Mouse (Mus musculus) cortical plate, adult 2 months (tissue): ENCODE results near the gene Ccdc38. TPM values are rescaled to one million over a fixed set of nuclear protein-coding genes. Genes with fewer than 3 reads are reported as not detected.
"Not testable (repeated sequence)": the region's sequence is repeated elsewhere in the genome, so short reads cannot be mapped to it uniquely, and the experiment has no call there.

Experiments used
- H3K27ac ChIP-seq: fragments of 200-500 bp; 2 replicates; pipeline ENCODE4 v1.5.1; 2012; ENCODE audit warnings: low read length, control low read depth, inconsistent platforms; ENCODE audit not compliant: insufficient read depth
- H3K4me1 ChIP-seq: fragments of 200-500 bp; 2 replicates; pipeline ENCODE4 v1.6.1; 2011; ENCODE audit warnings: low read length; ENCODE audit not compliant: control insufficient read depth, insufficient read depth
- H3K4me3 ChIP-seq: fragments of 200-500 bp; 2 replicates; pipeline ENCODE4 v1.5.1; 2011; ENCODE audit warnings: mild to moderate bottlenecking, low read length, control low read depth; ENCODE audit not compliant: insufficient read depth
- CTCF ChIP-seq: fragments of 200-500 bp; IDR thresholded peaks from 2 replicates; pipeline ENCODE4 v1.5.1; 2011; ENCODE audit warnings: mild to moderate bottlenecking, control low read depth, low read length; ENCODE audit not compliant: insufficient read depth; ENCODE audit errors: extremely low read depth
- POLR2A ChIP-seq: fragments of 200-500 bp; IDR thresholded peaks from 2 replicates; pipeline ENCODE4 v1.6.1; 2011; ENCODE audit warnings: mild to moderate bottlenecking, low read length, control low read depth; ENCODE audit not compliant: insufficient read depth; ENCODE audit errors: extremely low read depth
- polyA plus RNA-seq: library from polyadenylated mRNA; depleted of rRNA; stranded (reverse); fragments of >200 nt; gene quantifications from 2 replicates; pipeline ENCODE4 v1.2.3, GENCODE M21; 2012

Gene Ccdc38
- polyA plus RNA-seq, 1 experiment = not detected

GRCm38 (mm10) chr10:93543176-93543575 is 2.7 kb downstream of the Ccdc38 start:
- Histone ChIP-seq H3K4me1 (no peaks in the 10 kb centered on the region), H3K27ac (no peak overlapping the region), H3K4me3 (no peak overlapping the region)
- no peak for TF ChIP-seq CTCF
- no peak for TF ChIP-seq POLR2A

GRCm38 (mm10) chr10:93544172-93544571 is 3.7 kb downstream of the Ccdc38 start:
- H3K4me3 ChIP-seq = no peak overlapping the region
- TF ChIP-seq POLR2A (no peak), CTCF (no peak)
- no peak overlapping the region for H3K27ac ChIP-seq
- H3K4me1 ChIP-seq = no peaks in the 10 kb centered on the region

GRCm38 (mm10) chr10:93547741-93548270 is 7.4 kb downstream of the Ccdc38 start:
- TF ChIP-seq POLR2A = no peak
- no peak for TF ChIP-seq CTCF
- H3K4me1 ChIP-seq = no peaks in the 10 kb centered on the region
- no peak overlapping the region for H3K4me3 ChIP-seq
- H3K27ac ChIP-seq = no peak overlapping the region

- no peak overlapping the region for H3K4me3 ChIP-seq
- H3K27ac ChIP-seq = no peak overlapping the region
- no peaks in the 10 kb centered on the region for H3K4me1 ChIP-seq
- TF ChIP-seq CTCF = peak; percentile 92
- TF ChIP-seq POLR2A = no peak
These were observed 8.6 kb downstream of the Ccdc38 start for GRCm38 (mm10) chr10:93548991-93549390.

GRCm38 (mm10) chr10:93549821-93550220 is 9.4 kb downstream of the Ccdc38 start:
- TF ChIP-seq POLR2A (no peak), CTCF (no peak)

GRCm38 (mm10) chr10:93552596-93552995 is 12.2 kb downstream of the Ccdc38 start:
- Histone ChIP-seq H3K4me3 (no peak overlapping the region), H3K27ac (no peak overlapping the region), H3K4me1 (no peaks in the 10 kb centered on the region)
- no peak for TF ChIP-seq POLR2A
- TF ChIP-seq CTCF = no peak

More at GRCm38 (mm10) chr10:93549821-93550220, 9.4 kb downstream of the Ccdc38 start:
- Histone ChIP-seq H3K4me1 (no peaks in the 10 kb centered on the region), H3K27ac (no peak overlapping the region), H3K4me3 (no peak overlapping the region)

- not testable (repeated sequence) for H3K27ac ChIP-seq, H3K4me3 ChIP-seq, H3K4me1 ChIP-seq
These were observed 17.5 kb downstream of the Ccdc38 start for GRCm38 (mm10) chr10:93557971-93558370.

- TF ChIP-seq CTCF (no peak), POLR2A (no peak)
- H3K4me1 ChIP-seq = no peaks in the 10 kb centered on the region
- no peak overlapping the region for H3K4me3 ChIP-seq
- H3K27ac ChIP-seq = no peak overlapping the region
These were observed 19.4 kb downstream of the Ccdc38 start for GRCm38 (mm10) chr10:93559786-93560185.

- Histone ChIP-seq H3K27ac (no peak overlapping the region), H3K4me1 (no peaks in the 10 kb centered on the region), H3K4me3 (no peak overlapping the region)
- TF ChIP-seq POLR2A (no peak), CTCF (no peak)
These were observed 24.2 kb downstream of the Ccdc38 start for GRCm38 (mm10) chr10:93564518-93565090.

- no peak overlapping the region for H3K27ac ChIP-seq
- H3K4me1 ChIP-seq = no peaks in the 10 kb centered on the region
- TF ChIP-seq POLR2A = no peak
- TF ChIP-seq CTCF = no peak
- H3K4me3 ChIP-seq = no peak overlapping the region
These were observed 26.6 kb downstream of the Ccdc38 start for GRCm38 (mm10) chr10:93567066-93567465.
